Mouse (Mus musculus) kidney, postnatal 4 days (tissue): ENCODE measurements at regions not wholly inside any gene's neighbourhood (a gene's known extent, or its start where the extent isn't known, plus 50 kb on each side); places are given as distances from the start of the nearest gene placed in this dataset.

Experiments
- DNase-seq, 2 experiments: peaks; one replicate each; pipeline ENCODE4 v3.0.0; 2021; ENCODE audit warnings: mixed read lengths in 2 of 2

GRCm38 (mm10) chr14:78225677-78226076 is 82.2 kb downstream of the Tnfsf11 start:
- DNase-seq = no peak

DNA sequence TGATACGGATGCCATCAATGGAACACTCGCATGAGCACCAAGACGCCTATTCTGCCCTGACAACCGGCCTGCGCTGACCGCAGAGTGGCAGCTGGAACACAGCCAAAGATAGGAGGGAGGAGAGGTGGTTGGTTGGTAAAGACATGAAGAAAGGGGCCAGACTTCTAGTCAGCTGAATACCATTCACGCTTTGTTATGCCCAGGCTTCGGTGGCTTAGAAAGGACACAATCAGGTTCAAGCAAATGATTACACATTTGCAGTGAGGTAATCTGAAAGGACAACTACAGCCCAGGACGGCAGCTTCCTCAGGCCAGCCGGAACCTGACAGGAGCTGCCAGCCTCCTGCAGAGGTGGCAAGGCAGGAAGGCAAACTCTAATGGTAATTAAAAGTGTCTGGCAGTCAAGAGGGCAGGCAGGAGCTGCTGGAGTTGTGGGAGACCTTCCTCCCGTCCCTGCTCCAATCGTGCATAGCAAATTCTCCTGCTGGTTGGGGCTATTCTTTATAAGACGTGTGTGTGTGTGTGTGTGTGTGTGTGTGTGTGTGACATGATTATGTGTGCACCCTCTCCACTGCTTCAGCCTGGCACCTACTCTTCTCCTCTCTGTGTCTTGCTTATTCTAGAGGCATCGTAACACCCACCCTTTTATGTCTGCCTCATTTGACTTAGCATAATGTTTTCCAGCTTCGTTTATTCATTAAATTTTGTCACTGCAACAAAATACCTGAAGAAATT is 91.4 kb downstream of the Tnfsf11 start:
- DNase-seq = peak; percentile 39 to 71

GRCm38 (mm10) chr14:78215491-78215890 is 92.4 kb downstream of the Tnfsf11 start:
- DNase-seq = no peak

DNA sequence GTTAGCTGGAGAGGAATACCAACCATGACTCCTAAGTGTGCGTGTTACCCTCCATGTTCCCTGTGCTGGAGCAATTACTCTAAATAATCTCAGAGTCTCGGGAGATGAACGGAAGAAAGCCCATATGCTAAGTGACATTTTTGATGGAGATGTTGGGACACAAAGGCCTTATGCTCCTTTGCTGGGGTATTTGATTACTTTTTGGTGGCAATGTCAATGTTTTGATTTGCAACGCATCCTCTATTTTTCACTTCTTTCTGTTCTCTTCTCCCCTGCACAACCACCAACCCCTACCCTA is 103.3 kb downstream of the Tnfsf11 start:
- DNase-seq = no peak

DNA sequence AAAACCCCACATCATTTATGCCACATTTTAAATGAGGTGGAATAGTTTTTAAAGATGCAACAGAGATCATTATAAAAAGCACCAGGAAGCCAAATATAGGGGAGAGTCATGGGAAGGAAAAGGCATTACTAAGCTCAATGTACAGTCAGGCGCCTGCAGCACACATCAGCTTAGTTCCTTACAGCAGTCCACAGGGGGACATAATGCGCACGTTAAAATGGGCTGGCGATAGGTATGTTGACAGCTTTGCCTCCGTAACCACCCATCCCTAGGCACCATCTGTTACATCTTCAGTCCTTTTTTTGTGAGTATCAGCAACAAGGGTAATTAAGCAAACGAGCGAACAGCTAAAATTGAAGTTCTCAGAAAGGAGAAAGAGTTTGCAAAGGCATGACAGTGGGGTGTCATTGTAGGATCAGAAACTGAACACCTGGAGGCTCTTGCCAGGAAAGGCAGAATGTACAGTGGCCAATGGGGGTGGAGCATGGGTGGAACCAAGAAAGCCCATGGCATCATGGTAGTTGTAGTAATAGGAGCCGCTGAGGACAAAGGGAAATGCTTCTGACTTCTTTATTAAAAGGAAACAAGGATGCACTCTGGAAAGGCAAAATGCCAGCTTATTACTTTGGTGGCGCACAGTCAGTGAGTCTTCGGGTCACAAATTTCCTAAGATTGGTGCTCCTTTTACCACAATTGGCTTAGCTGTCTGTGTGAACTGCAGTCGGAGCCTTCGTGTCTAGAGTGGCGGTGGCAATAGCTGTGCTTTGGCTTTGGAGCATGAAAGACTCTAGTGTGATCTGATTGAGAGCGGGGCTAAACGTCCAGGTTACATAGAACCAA is 103.9 kb downstream of the Tnfsf11 start:
- peak in 1 of 2 experiments; percentile 5 for DNase-seq

- no peak for DNase-seq
These were observed 105.1 kb downstream of the Tnfsf11 start for GRCm38 (mm10) chr14:78202781-78203180.

GRCm38 (mm10) chr14:78197483-78197882 is 108.7 kb upstream of the Fam216b start:
- DNase-seq = no peak

DNA sequence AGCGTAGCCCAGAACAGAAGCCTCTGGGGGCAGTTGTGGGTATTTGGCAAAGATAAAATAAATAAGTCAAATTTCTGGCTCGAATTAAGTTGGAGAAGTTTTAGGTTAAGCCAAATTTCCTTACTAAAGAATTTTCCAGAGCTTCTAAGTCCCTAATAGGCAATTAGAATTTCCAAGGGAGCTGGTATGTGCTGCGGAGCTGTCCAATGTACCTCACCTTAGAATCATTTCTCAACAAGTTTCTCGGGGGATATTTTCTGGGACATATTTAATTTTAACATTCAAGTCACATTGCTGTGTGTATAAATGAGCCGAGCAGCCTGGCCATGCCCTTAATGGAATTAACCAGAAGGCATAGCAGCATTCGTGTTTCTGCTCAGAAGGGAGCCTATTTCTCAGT is 90.8 kb upstream of the Fam216b start:
- DNase-seq = peak; percentile 26 to 31

DNA sequence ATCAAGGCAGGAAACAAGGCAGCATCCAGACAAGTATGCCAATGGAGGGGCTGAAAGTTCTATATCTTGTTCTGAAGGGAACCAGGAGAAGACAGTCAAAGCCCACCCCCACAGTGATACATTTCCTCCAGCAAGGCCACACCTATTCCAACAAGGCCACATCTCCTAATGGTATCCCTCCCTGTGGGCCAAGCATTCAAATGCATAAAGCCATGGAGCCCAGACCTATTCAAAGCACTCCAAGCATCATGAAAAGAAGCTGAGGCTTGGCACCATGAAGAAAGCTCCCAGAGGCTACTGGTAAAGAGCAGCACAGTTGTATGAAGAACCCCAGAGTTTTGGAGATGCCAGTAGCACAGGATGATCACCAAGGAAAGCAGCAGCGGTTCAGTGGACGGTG is 84.6 kb upstream of the Fam216b start:
- DNase-seq = no peak

- no peak for DNase-seq
These were observed 84.1 kb upstream of the Fam216b start for GRCm38 (mm10) chr14:78172956-78173355.

- DNase-seq = no peak
These were observed 72.0 kb upstream of the Fam216b start for GRCm38 (mm10) chr14:78160819-78161218.

DNA sequence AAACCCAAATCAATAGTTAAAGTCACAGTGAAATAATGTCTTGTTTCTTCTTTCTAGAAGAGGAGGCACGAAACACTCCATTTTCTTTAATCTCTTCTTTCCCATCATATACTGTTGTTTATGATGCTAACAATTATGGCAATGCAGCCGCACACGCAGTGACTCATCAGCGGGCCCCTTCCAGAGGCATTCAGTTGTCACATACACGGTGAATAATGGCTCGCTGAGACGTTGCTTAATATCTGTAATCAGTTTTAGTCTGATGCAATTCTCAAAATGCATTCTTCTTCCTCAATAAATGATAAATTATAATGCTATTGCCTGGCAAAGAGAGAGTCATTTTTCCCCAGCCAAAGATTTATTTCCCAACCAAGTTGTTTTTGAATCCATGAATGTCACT is 70.8 kb upstream of the Fam216b start:
- no peak for DNase-seq

GRCm38 (mm10) chr14:78157660-78158059 is 68.9 kb upstream of the Fam216b start:
- DNase-seq = no peak

- DNase-seq = no peak
These were observed 60.0 kb upstream of the Fam216b start for GRCm38 (mm10) chr14:78148851-78149250.

DNA sequence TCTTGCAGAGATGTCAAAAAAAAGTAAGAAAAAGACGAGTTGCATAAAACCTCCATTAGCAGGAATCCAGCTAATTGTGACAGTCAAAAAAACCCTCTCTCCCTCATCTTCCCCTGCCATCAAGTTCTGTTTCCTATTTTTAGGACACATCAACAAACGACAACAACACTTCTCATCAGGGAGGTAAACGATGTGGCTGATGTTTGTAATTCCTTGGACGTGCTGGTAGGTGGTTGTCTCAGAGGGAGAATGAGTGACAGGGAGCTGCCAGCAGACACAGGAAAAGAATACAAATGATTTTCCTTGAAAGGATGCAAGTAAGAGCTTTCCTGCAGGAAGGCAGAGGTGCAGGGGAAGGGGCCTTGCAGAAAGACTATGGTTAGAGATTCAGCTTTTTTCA is 54.9 kb upstream of the Fam216b start:
- DNase-seq = no peak
